Mouse (Mus musculus) MEL (cell line): ENCODE data around the gene Brox. TPM values are rescaled to one million over a fixed set of nuclear protein-coding genes. Genes with fewer than 3 reads are reported as not detected.

Experiments used
- DNase-seq: peaks from one replicate; pipeline ENCODE4 v3.0.0; 2011; ENCODE audit warnings: low read depth, low spot score
- H3K27ac ChIP-seq: 2 replicates; pipeline ENCODE4 v1.5.1; 2012; ENCODE audit warnings: low read depth, mild to moderate bottlenecking, control low read depth, low read length, moderate library complexity; ENCODE audit not compliant: control insufficient read depth
- H3K27me3 ChIP-seq, 2 experiments: fragments of 150-350 bp in 1 of 2; sonication (generic) in 1 of 2; 2 replicates each; pipeline ENCODE4 v1.6.1; 2012; ENCODE audit warnings: low read length in 2 of 2, mild to moderate bottlenecking in 2 of 2, improper control_type of control experiment in 1 of 2, moderate library complexity in 1 of 2; ENCODE audit not compliant: insufficient read depth in 2 of 2, control insufficient read depth in 1 of 2
- H3K36me3 ChIP-seq, 2 experiments: 2 replicates each; pipeline ENCODE4 v1.6.1; 2012 to 2014; ENCODE audit warnings: low read length in 2 of 2, improper control_type of control experiment in 1 of 2, inconsistent platforms in 1 of 2, mild to moderate bottlenecking in 1 of 2; ENCODE audit not compliant: insufficient read depth in 2 of 2, control insufficient read depth in 1 of 2
- H3K4me1 ChIP-seq, 2 experiments: fragments of 150-350 bp in 1 of 2; sonication (generic) in 1 of 2; 2 replicates each; pipeline ENCODE4 v1.6.1; 2012; ENCODE audit warnings: low read length in 2 of 2, improper control_type of control experiment in 1 of 2, mild to moderate bottlenecking in 1 of 2; ENCODE audit not compliant: insufficient read depth in 2 of 2, control insufficient read depth in 1 of 2
- H3K4me3 ChIP-seq, 2 experiments: fragments of 150-350 bp in 1 of 2; sonication (generic) in 1 of 2; 2 replicates each; pipeline ENCODE4 v1.5.1; 2012; ENCODE audit warnings: low read depth in 2 of 2, low read length in 2 of 2, mild to moderate bottlenecking in 2 of 2, moderate library complexity in 2 of 2, control low read depth in 1 of 2, improper control_type of control experiment in 1 of 2; ENCODE audit not compliant: control insufficient read depth in 1 of 2, insufficient read depth in 1 of 2
- H3K79me2 ChIP-seq: 2 replicates; pipeline ENCODE4 v1.6.1; 2012; ENCODE audit warnings: mild to moderate bottlenecking, low read length, moderate library complexity; ENCODE audit not compliant: control insufficient read depth, poor library complexity, insufficient read depth
- H3K9ac ChIP-seq: 2 replicates; pipeline ENCODE4 v1.6.1; 2012; ENCODE audit warnings: low read depth, mild to moderate bottlenecking, control low read depth, low read length, moderate library complexity; ENCODE audit not compliant: control insufficient read depth, poor library complexity, severe bottlenecking
- H3K9me3 ChIP-seq: fragments of 150-350 bp; sonication (generic); replicated peaks from 2 replicates; pipeline ENCODE4 v1.6.1; 2012; ENCODE audit warnings: mild to moderate bottlenecking, low read length, improper control_type of control experiment, moderate library complexity; ENCODE audit not compliant: insufficient read depth
- BHLHE40 ChIP-seq: IDR thresholded peaks from 2 replicates; pipeline ENCODE4 v1.6.1; 2012; ENCODE audit warnings: low read depth, mild to moderate bottlenecking, inconsistent platforms, low read length, improper control_type of control experiment, borderline replicate concordance
- CHD2 ChIP-seq: IDR thresholded peaks from 2 replicates; pipeline ENCODE4 v1.6.1; 2011; ENCODE audit warnings: low read length, improper control_type of control experiment
- CTCF ChIP-seq, 3 experiments: IDR thresholded peaks in 2 of 3; conservative IDR thresholded peaks in 1 of 3; 2 replicates each; pipeline ENCODE4 v1.5.1; 2011 to 2012; ENCODE audit warnings: low read length in 3 of 3, low read depth in 2 of 3, mild to moderate bottlenecking in 2 of 3, improper control_type of control experiment in 1 of 3, inconsistent platforms in 1 of 3, mixed read lengths in 1 of 3, moderate library complexity in 1 of 3; ENCODE audit not compliant: control insufficient read depth in 1 of 3, insufficient read depth in 1 of 3, poor library complexity in 1 of 3, severe bottlenecking in 1 of 3
- E2F4 ChIP-seq: IDR thresholded peaks from 2 replicates; pipeline ENCODE4 v1.6.1; 2011; ENCODE audit warnings: low read depth, low read length, improper control_type of control experiment, borderline replicate concordance
- ELF1 ChIP-seq: IDR thresholded peaks from 2 replicates; pipeline ENCODE4 v1.6.1; 2014; ENCODE audit warnings: low read depth, mild to moderate bottlenecking, inconsistent platforms, low read length, improper control_type of control experiment, moderate library complexity
- EP300 ChIP-seq, 2 experiments: IDR thresholded peaks; 2 replicates each; pipeline ENCODE4 v1.6.1; 2011; ENCODE audit warnings: improper control_type of control experiment in 2 of 2, low read length in 2 of 2, low read depth in 1 of 2, mild to moderate bottlenecking in 1 of 2
- ETS1 ChIP-seq: IDR thresholded peaks from 2 replicates; pipeline ENCODE4 v1.6.1; 2012; ENCODE audit warnings: low read depth, mild to moderate bottlenecking, inconsistent platforms, low read length, improper control_type of control experiment, moderate library complexity
- MAFK ChIP-seq: IDR thresholded peaks from 2 replicates; pipeline ENCODE4 v1.6.1; 2011; ENCODE audit warnings: low read depth, mild to moderate bottlenecking, low read length, improper control_type of control experiment, borderline replicate concordance
- MAX ChIP-seq: IDR thresholded peaks from 2 replicates; pipeline ENCODE4 v1.6.1; 2011; ENCODE audit warnings: low read length, improper control_type of control experiment
- MAZ ChIP-seq: IDR thresholded peaks from 2 replicates; pipeline ENCODE4 v1.6.1; 2012; ENCODE audit warnings: low read depth, mild to moderate bottlenecking, inconsistent platforms, low read length, improper control_type of control experiment
- MEF2A ChIP-seq: IDR thresholded peaks from 2 replicates; pipeline ENCODE4 v1.6.1; 2014; ENCODE audit warnings: low read depth, mild to moderate bottlenecking, inconsistent platforms, low read length, improper control_type of control experiment; ENCODE audit not compliant: poor library complexity, insufficient replicate concordance, severe bottlenecking; ENCODE audit errors: extremely low read depth
- MXI1 ChIP-seq: IDR thresholded peaks from 2 replicates; pipeline ENCODE4 v1.6.1; 2011; ENCODE audit warnings: mild to moderate bottlenecking, low read depth, low read length, improper control_type of control experiment
- MYC ChIP-seq: IDR thresholded peaks from 2 replicates; pipeline ENCODE4 v1.6.1; 2011; ENCODE audit warnings: low read depth, mild to moderate bottlenecking, low read length, improper control_type of control experiment, moderate library complexity
- NELFE ChIP-seq: IDR thresholded peaks from 2 replicates; pipeline ENCODE4 v1.6.1; 2011; ENCODE audit warnings: low read depth, low read length, improper control_type of control experiment
- POLR2AphosphoS2 ChIP-seq: IDR thresholded peaks from 2 replicates; pipeline ENCODE4 v1.6.1; 2011; ENCODE audit warnings: low read length, improper control_type of control experiment
- POLR2AphosphoS5 ChIP-seq: IDR thresholded peaks from 2 replicates; pipeline ENCODE4 v1.6.1; 2012; ENCODE audit warnings: low read depth, borderline replicate concordance, mild to moderate bottlenecking, inconsistent platforms, low read length, moderate library complexity, mixed read lengths
- RAD21 ChIP-seq: IDR thresholded peaks from 2 replicates; pipeline ENCODE4 v1.6.1; 2011; ENCODE audit warnings: mild to moderate bottlenecking, low read depth, low read length, improper control_type of control experiment
- SIN3A ChIP-seq: IDR thresholded peaks from 2 replicates; pipeline ENCODE4 v1.6.1; 2012; ENCODE audit warnings: low read length, improper control_type of control experiment, inconsistent platforms
- TAL1 ChIP-seq: IDR thresholded peaks from 2 replicates; pipeline ENCODE4 v1.6.1; 2012; ENCODE audit warnings: mild to moderate bottlenecking, inconsistent platforms, low read length, moderate library complexity, mixed read lengths
- UBTF ChIP-seq: IDR thresholded peaks from 2 replicates; pipeline ENCODE4 v1.6.1; 2012; ENCODE audit warnings: low read depth, mild to moderate bottlenecking, inconsistent platforms, low read length, improper control_type of control experiment, moderate library complexity, borderline replicate concordance; ENCODE audit not compliant: insufficient read depth
- USF1 ChIP-seq: IDR thresholded peaks from 2 replicates; pipeline ENCODE4 v1.6.1; 2014; ENCODE audit warnings: low read depth, mild to moderate bottlenecking, inconsistent platforms, low read length, improper control_type of control experiment, moderate library complexity
- ZC3H11A ChIP-seq: IDR thresholded peaks from 2 replicates; pipeline ENCODE4 v1.6.1; 2012; ENCODE audit warnings: low read depth, mild to moderate bottlenecking, inconsistent platforms, low read length, improper control_type of control experiment
- ZKSCAN1 ChIP-seq: IDR thresholded peaks from 2 replicates; pipeline ENCODE4 v1.6.1; 2012; ENCODE audit warnings: low read depth, mild to moderate bottlenecking, inconsistent platforms, low read length, improper control_type of control experiment, moderate library complexity
- ZMIZ1 ChIP-seq: IDR thresholded peaks from 2 replicates; pipeline ENCODE4 v1.6.1; 2012; ENCODE audit warnings: low read depth, mild to moderate bottlenecking, inconsistent platforms, low read length, improper control_type of control experiment, moderate library complexity
- polyA plus RNA-seq, 2 experiments: library from polyadenylated mRNA; stranded (reverse) in 1 of 2; unstranded in 1 of 2; fragments of >175 nt in 1 of 2; fragments of >200 nt in 1 of 2; gene quantifications; 2 replicates each; pipeline versions ENCODE4 v1.2.1 to v1.2.4; 2012; ENCODE audit warnings: low replicate concordance in 2 of 2, low read depth in 1 of 2; ENCODE audit not compliant: insufficient read length in 2 of 2, insufficient read depth in 1 of 2, missing spikeins in 1 of 2
- total RNA-seq: library from RNA; depleted of rRNA; stranded (reverse); fragments of 300-350 nt; gene quantifications from 2 replicates; pipeline ENCODE4 v1.2.3, GENCODE M21; 2012

Gene Brox
- total and polyA plus RNA-seq, 3 experiments: 25.4 to 145 (median 28.4) TPM

DNA sequence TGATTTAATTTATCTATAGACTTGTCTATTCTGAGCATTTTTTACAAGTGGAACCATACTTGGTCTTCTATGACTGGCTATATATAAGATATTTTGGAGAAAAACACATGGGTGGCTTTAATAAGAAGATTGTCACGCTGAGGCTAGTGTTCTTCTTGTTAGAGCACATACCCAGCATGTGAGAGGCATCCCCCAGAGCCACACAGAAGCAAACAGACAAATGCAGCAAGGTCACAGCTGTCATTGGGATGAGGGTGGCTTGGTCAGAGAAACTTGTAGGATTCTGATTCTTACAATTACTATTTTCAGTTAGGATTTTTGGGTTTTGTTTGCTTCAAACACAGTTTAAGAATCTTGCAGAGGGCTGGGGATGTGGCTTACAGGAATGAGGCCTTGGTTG, 11.4 kb upstream of the Brox start:
- no peak for TF ChIP-seq UBTF
- no peak for TF ChIP-seq POLR2AphosphoS2
- TF ChIP-seq CTCF (IDR thresholded peaks at IDR 0.05 in 2 of 3, conservative IDR thresholded peaks at IDR 0.05 in 1 of 3; ENCODE audit: control insufficient read depth in 1 of 3, insufficient read depth in 1 of 3, low read depth in 2 of 3, low read length in 3 of 3, poor library complexity in 1 of 3, severe bottlenecking in 1 of 3): no peak
- TF ChIP-seq BHLHE40: no peak
- TF ChIP-seq ZC3H11A: no peak
- no peak for TF ChIP-seq POLR2AphosphoS5
- TF ChIP-seq TAL1: no peak
- no peak for TF ChIP-seq NELFE
- no peak for TF ChIP-seq ETS1
- no peak for TF ChIP-seq ELF1
- no peak for DNase-seq
- Histone ChIP-seq H3K36me3 (peaks cover 4 to 6% of the 10 kb centered on the region in 2 experiments; a peak in 3 of 4 replicates), H3K9ac (no peak overlapping the region), H3K79me2 (no peaks in the 10 kb centered on the region), H3K27ac (no peak overlapping the region), H3K9me3 (no peaks in the 10 kb centered on the region), H3K4me3 (no peak overlapping the region), H3K4me1 (no peaks in the 10 kb centered on the region), H3K27me3 (no peaks in the 10 kb centered on the region)

DNA sequence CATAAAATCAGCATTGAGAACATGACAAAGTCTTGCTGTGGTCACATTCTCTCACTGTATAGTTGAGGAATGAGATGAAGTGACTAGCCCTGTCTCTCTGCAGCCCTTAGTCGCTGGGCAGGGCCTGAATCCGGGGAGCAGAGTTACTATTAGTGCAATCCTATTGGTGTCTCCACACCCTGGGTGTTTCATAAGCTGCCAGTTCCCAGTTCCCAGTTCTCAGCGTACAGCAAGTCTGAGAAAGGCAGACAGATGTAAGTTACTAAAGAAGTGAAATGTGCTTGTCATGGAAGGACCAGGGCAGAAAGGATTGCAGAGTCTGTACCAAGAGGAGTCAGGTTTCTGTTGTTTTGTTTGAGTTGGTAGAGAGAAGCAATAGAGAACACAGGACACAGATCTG, 10.5 kb upstream of the Brox start:
- no peaks in the 10 kb centered on the region for H3K79me2 ChIP-seq
- no peak for DNase-seq
- TF ChIP-seq MAFK (no peak), ETS1 (no peak), SIN3A (no peak), POLR2AphosphoS2 (no peak), ZC3H11A (no peak), CHD2 (no peak), MEF2A (no peak), MXI1 (no peak), NELFE (no peak), USF1 (no peak), EP300 (IDR thresholded peaks at IDR 0.05; ENCODE audit: low read depth in 1 of 2, low read length in 2 of 2) (no peak), ELF1 (no peak), MAZ (no peak), ZKSCAN1 (no peak), MYC (no peak), RAD21 (no peak), ZMIZ1 (no peak), MAX (no peak), E2F4 (no peak)
- H3K9me3 ChIP-seq: no peaks in the 10 kb centered on the region
- H3K27ac ChIP-seq: no peak overlapping the region
- no peak overlapping the region for H3K4me3 ChIP-seq
- no peak overlapping the region for H3K9ac ChIP-seq
- peaks cover under 1 to 6% of the 10 kb centered on the region in 2 experiments; a peak in 3 of 4 replicates for H3K36me3 ChIP-seq
- H3K27me3 ChIP-seq: no peaks in the 10 kb centered on the region
- H3K4me1 ChIP-seq: no peaks in the 10 kb centered on the region
